In the genomic region with DNA sequence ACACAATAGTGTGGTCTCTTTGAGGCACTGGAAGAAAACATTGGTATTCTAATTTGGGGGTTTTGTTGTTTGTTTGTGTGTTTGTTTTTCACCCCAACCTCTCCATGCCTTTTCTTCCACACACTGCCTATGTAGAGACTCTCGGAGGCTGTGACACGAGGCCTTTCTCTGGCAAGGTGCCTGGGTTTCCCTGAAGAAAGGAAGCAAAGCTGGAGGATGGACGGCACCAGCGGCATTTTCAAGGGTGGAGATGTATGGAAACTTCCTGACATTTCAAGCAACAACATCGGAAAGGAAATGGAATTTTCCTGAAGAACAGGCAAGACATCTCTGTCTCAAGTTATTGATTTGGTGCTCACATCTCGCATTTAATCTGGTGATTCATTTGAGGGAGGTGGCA, we compare ENCODE assay signal across 26 mouse cellular contexts.
DNase-seq lines count a peak whose midpoint lies in the region; ATAC-seq and TF ChIP-seq lines count a peak whose summit lies in the region.
"Had no signal": no experiment of that assay in that cellular context is flagged by ENCODE, and none has a peak within 500 bp of the region (broad histone marks: within the 10 kb centered on the region; RNA-seq: fewer than 3 reads in every experiment).

No protein-coding gene starts in this region.

- TF ChIP-seq CTCF in lung, adult 2 months (IDR thresholded peaks at IDR 0.05; ENCODE audit: insufficient read depth, low read length), result no peak

- no peaks in the 10 kb centered on the region for H3K9me3 ChIP-seq in kidney, embryonic 14.5 days (ENCODE audit: control insufficient read depth, low read length)
- H3K9me3 ChIP-seq: embryonic facial prominence, embryonic 13.5 days; forebrain, embryonic 10.5 days; forebrain, embryonic 15.5 days; hindbrain, embryonic 10.5 days; hindbrain, embryonic 15.5 days; limb, embryonic 13.5 days; midbrain, embryonic 10.5 days; neural tube, embryonic 12.5 days had no signal

- intact Hi-C loops in heart, postnatal 10 days (cut with DNase I), result no loop called here

- no peaks in the 10 kb centered on the region for H3K27me3 ChIP-seq in kidney, embryonic 14.5 days (ENCODE audit: control insufficient read depth, insufficient read depth, low read length)
- H3K27me3 ChIP-seq: embryonic facial prominence, embryonic 13.5 days; forebrain, embryonic 15.5 days; hindbrain, embryonic 15.5 days; limb, embryonic 13.5 days; neural tube, embryonic 12.5 days had no signal

- H3K4me3 ChIP-seq in kidney, embryonic 14.5 days (ENCODE audit: low read length), result no peak overlapping the region
- no peak overlapping the region for H3K4me3 ChIP-seq in lung, adult 2 months (replicated peaks; ENCODE audit: extremely low read depth, low read depth, low read length)
- H3K4me3 ChIP-seq: embryonic facial prominence, embryonic 13.5 days; forebrain, embryonic 10.5 days; forebrain, embryonic 15.5 days; hindbrain, embryonic 10.5 days; hindbrain, embryonic 15.5 days; layer of hippocampus, adult 2 months; limb, embryonic 13.5 days; midbrain, embryonic 10.5 days; myocyte; neural tube, embryonic 12.5 days had no signal

- WGBS in kidney, embryonic 14.5 days, result 78% methylated on average over 6 of the region's 6 CpGs
- WGBS in lung, adult 2 months, result 51% methylated on average over 6 of the region's 6 CpGs

- no peaks in the 10 kb centered on the region for H3K36me3 ChIP-seq in kidney, embryonic 14.5 days (ENCODE audit: control insufficient read depth, insufficient read depth, low read length)
- H3K36me3 ChIP-seq: embryonic facial prominence, embryonic 13.5 days; forebrain, embryonic 10.5 days; forebrain, embryonic 15.5 days; hindbrain, embryonic 10.5 days; hindbrain, embryonic 15.5 days; limb, embryonic 13.5 days; midbrain, embryonic 10.5 days; neural tube, embryonic 12.5 days had no signal

- no peak overlapping the region for H3K27ac ChIP-seq in kidney, embryonic 14.5 days (ENCODE audit: low read depth, low read length)
- H3K27ac ChIP-seq: embryonic facial prominence, embryonic 13.5 days; forebrain, embryonic 10.5 days; forebrain, embryonic 15.5 days; hindbrain, embryonic 10.5 days; hindbrain, embryonic 15.5 days; layer of hippocampus, adult 2 months; limb, embryonic 13.5 days; midbrain, embryonic 10.5 days; neural tube, embryonic 12.5 days had no signal

- no peak for TF ChIP-seq POLR2A in lung, adult 2 months (IDR thresholded peaks at IDR 0.05; ENCODE audit: borderline replicate concordance, extremely low read depth, low read depth, low read length)

- peak; percentile 29 for DNase-seq in heart, postnatal 4 days
- no peak for DNase-seq in heart, postnatal 10 days
- DNase-seq in kidney, postnatal 36 days, result peak; percentile 17 to 30
- peak; percentile 39 for DNase-seq in lung, postnatal 14 days
- no peak for DNase-seq in lung, adult 2 months
- DNase-seq in lung, postnatal 4 days, result peak; percentile 23 to 36
- no peak for DNase-seq in thymus, postnatal 4 days
- DNase-seq: adrenal gland, postnatal 25 days; cerebellum, adult 18-20 months; gastrocnemius, postnatal 25 days; heart, adult 18-20 months; thymus, postnatal 14 days had no signal

- no peak overlapping the region for H3K9ac ChIP-seq in kidney, embryonic 14.5 days (ENCODE audit: low read depth, low read length)
- H3K9ac ChIP-seq: embryonic facial prominence, embryonic 13.5 days; forebrain, embryonic 15.5 days; hindbrain, embryonic 15.5 days; limb, embryonic 13.5 days; neural tube, embryonic 12.5 days had no signal

- H3K4me1 ChIP-seq in kidney, embryonic 14.5 days (ENCODE audit: control insufficient read depth, insufficient read depth, low read length), result no peaks in the 10 kb centered on the region
- H3K4me1 ChIP-seq in lung, adult 2 months (ENCODE audit: control insufficient read depth, insufficient read depth, low read length), result peaks cover 6% of the 10 kb centered on the region
- H3K4me1 ChIP-seq: embryonic facial prominence, embryonic 13.5 days; forebrain, embryonic 10.5 days; forebrain, embryonic 15.5 days; hindbrain, embryonic 10.5 days; hindbrain, embryonic 15.5 days; limb, embryonic 13.5 days; midbrain, embryonic 10.5 days; neural tube, embryonic 12.5 days had no signal

- ATAC-seq in kidney, embryonic 14.5 days (ENCODE audit: low FRiP score, low TSS enrichment), result no peak
- ATAC-seq: forebrain, embryonic 15.5 days; inflammation-experienced regulatory T-cells, adult 6 months had no signal

- H3K4me2 ChIP-seq in kidney, embryonic 14.5 days (replicated peaks; ENCODE audit: low read depth, low read length), result no peak overlapping the region
- H3K4me2 ChIP-seq: embryonic facial prominence, embryonic 13.5 days; forebrain, embryonic 15.5 days; heart, embryonic 11.5 days; hindbrain, embryonic 15.5 days; limb, embryonic 13.5 days; liver, embryonic 11.5 days; neural tube, embryonic 12.5 days had no signal

Comparison
In these comparisons a context has a peak if more than half of its experiments do, and no peak if none do; other contexts are left out.
1. DNase-seq: peak in heart, postnatal 4 days (single experiment), kidney, postnatal 36 days (2 of 2), lung, postnatal 14 days (single experiment) and lung, postnatal 4 days (2 of 2); none in heart, postnatal 10 days (0 of 2), lung, adult 2 months (single experiment) and thymus, postnatal 4 days (single experiment).